29 mouse cellular contexts compared by ENCODE assay signal in the genomic region with DNA sequence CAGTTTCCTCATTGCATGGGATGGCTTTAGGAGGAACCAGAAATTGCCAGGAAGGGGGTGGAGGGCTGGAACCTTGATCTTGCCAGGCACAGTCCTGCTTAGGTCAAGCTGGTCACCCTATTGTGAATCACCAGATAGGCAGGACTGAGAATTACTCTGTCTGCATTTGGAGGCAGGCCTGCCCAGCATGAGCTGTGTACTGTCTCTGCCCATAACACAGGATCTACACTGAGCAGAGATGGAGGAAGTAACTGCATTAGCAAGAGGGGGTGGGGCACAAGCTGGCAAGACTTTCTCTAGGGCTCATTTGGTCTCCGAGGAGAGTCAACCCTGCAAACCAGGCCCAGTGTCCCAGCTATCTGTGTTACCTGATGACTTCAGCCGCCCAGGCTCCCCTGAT. TPM values are rescaled to one million over a fixed set of nuclear protein-coding genes. Genes with fewer than 3 reads are reported as not detected.
A peak's percentile ranks its signal among the peaks of the same experiment; 100 is the strongest.
DNase-seq lines count a peak whose midpoint lies in the region; ATAC-seq lines count a peak whose summit lies in the region.
"Had no signal": no experiment of that assay in that cellular context is flagged by ENCODE, and none has a peak within 500 bp of the region (broad histone marks: within the 10 kb centered on the region; RNA-seq: fewer than 3 reads in every experiment).

No protein-coding gene starts in this region.

- peak; percentile 54; the same call in 1 of the 2 replicates for ATAC-seq in megakaryocyte, adult 5-6 weeks (ENCODE audit: poor library complexity, severe bottlenecking)
- ATAC-seq: forebrain, embryonic 15.5 days; midbrain, embryonic 13.5 days had no signal

- peak; percentile 34 to 52 for DNase-seq in adrenal gland, adult (ENCODE audit: inconsistent age in 2 of 2, low spot score in 1 of 2)
- DNase-seq in adrenal gland, postnatal 10 days, result no peak
- DNase-seq in spleen, adult 18-20 months, result peak; percentile 25 to 50
- no peak for DNase-seq in spleen, adult 12 weeks (ENCODE audit: low spot score)
- DNase-seq in spleen, postnatal 4 days (ENCODE audit: low spot score in 2 of 2), result peak; percentile 32 to 70
- no peak for DNase-seq in cerebellum, postnatal 4 days (ENCODE audit: low spot score in 2 of 2)
- no peak for DNase-seq in embryo, embryonic 9.5 days (ENCODE audit: extremely low spot score)
- DNase-seq: adrenal gland, adult 8-10 months; cerebellum, adult 8-10 months; cerebellum, postnatal 36 days; embryo, embryonic 11 days; gastrocnemius, adult 2 months; gastrocnemius, postnatal 36 days; heart, adult 2 months; heart, postnatal 4 days; kidney, adult 18-20 months; kidney, postnatal 36 days; liver, embryonic 13.5 days; lung, postnatal 10 days; retina, postnatal 1 day; right cerebral cortex, postnatal 25 days; thymus, postnatal 14 days had no signal

RNA-seq across cellular contexts. Expression of a gene that starts 2.6 kb away (rescaled TPM):
- total RNA-seq in adrenal gland, postnatal 10 days (2021), result 10 to 100 TPM in 1 of 2 experiments, 1 to 10 TPM in 1; 3.2 to 10.9 TPM
- not detected in 2 replicates for total RNA-seq in megakaryocyte, adult 5-6 weeks (2015)
- total RNA-seq in megakaryocyte, adult 5-6 weeks (2017), result not detected in 2 replicates
- total RNA-seq: adrenal gland, adult 8-10 months; gastrocnemius, adult 2 months; gastrocnemius, postnatal 36 days; heart, adult 2 months; heart, postnatal 4 days; layer of hippocampus, adult 8-10 months; layer of hippocampus, postnatal 25 days; left cerebral cortex, adult 8-10 months; megakaryocyte-erythroid progenitor cell, adult 5-6 weeks had no signal

RNA-seq across cellular contexts. Expression of a gene that starts 7.8 kb away (rescaled TPM):
- total RNA-seq in adrenal gland, postnatal 10 days (2021), result under 1 TPM in 1 of 2 experiments, not detected in 1; 0.63 TPM
- total RNA-seq in megakaryocyte, adult 5-6 weeks (2015), result not detected in 2 replicates
- total RNA-seq in megakaryocyte, adult 5-6 weeks (2017), result not detected in 2 replicates
- total RNA-seq: adrenal gland, adult 8-10 months; gastrocnemius, adult 2 months; gastrocnemius, postnatal 36 days; heart, adult 2 months; heart, postnatal 4 days; layer of hippocampus, adult 8-10 months; layer of hippocampus, postnatal 25 days; left cerebral cortex, adult 8-10 months; megakaryocyte-erythroid progenitor cell, adult 5-6 weeks had no signal

RNA-seq across cellular contexts. Expression of a gene that starts 16.6 kb away (rescaled TPM):
- not detected for total RNA-seq in adrenal gland, postnatal 10 days (2021)
- not detected in 2 replicates for total RNA-seq in megakaryocyte, adult 5-6 weeks (2015)
- total RNA-seq in megakaryocyte, adult 5-6 weeks (2017), result not detected in 2 replicates
- total RNA-seq: adrenal gland, adult 8-10 months; gastrocnemius, adult 2 months; gastrocnemius, postnatal 36 days; heart, adult 2 months; heart, postnatal 4 days; layer of hippocampus, adult 8-10 months; layer of hippocampus, postnatal 25 days; left cerebral cortex, adult 8-10 months; megakaryocyte-erythroid progenitor cell, adult 5-6 weeks had no signal

RNA-seq across cellular contexts. Expression of a gene that starts 19.5 kb away (rescaled TPM):
- 1 to 10 TPM in 1 of 2 experiments, not detected in 1; 1.2 TPM for total RNA-seq in adrenal gland, postnatal 10 days (2021)
- total RNA-seq in megakaryocyte, adult 5-6 weeks (2015), result 0.52 and 0.87 TPM in 2 replicates
- 1.8 and 2.0 TPM in 2 replicates for total RNA-seq in megakaryocyte, adult 5-6 weeks (2017)
- total RNA-seq: gastrocnemius, adult 2 months; gastrocnemius, postnatal 36 days; heart, postnatal 4 days; layer of hippocampus, adult 8-10 months; layer of hippocampus, postnatal 25 days; megakaryocyte-erythroid progenitor cell, adult 5-6 weeks had no signal

RNA-seq across cellular contexts. Expression of a gene that starts 24.5 kb away (rescaled TPM):
- total RNA-seq in adrenal gland, postnatal 10 days (2021), result 10 to 100 TPM; 10.1 to 10.2 TPM
- 12.1 and 12.3 TPM in 2 replicates for total RNA-seq in megakaryocyte, adult 5-6 weeks (2015)
- total RNA-seq in megakaryocyte, adult 5-6 weeks (2017), result 9.9 and 12.5 TPM in 2 replicates

Comparison
In these comparisons a context has a peak if more than half of its experiments do, and no peak if none do; other contexts are left out.
1. DNase-seq: peak in adrenal gland, adult (2 of 2), spleen, adult 18-20 months (2 of 2) and spleen, postnatal 4 days (2 of 2); none in adrenal gland, postnatal 10 days (single experiment), spleen, adult 12 weeks (single experiment), cerebellum, postnatal 4 days (0 of 2) and embryo, embryonic 9.5 days (single experiment).
2. RNA of a gene that starts 2.6 kb away (total RNA-seq): 3.2 to 10.9 TPM in adrenal gland, postnatal 10 days; not detected in megakaryocyte, adult 5-6 weeks; every median in the first group is over 4 times any median in the second.